Mouse (Mus musculus): Measurements from ENCODE around the gene Treml2.
"Not testable (repeated sequence)": the region's sequence is repeated elsewhere in the genome, so short reads cannot be mapped to it uniquely, and the experiment has no call there.

The Treml2 gene

DNA sequence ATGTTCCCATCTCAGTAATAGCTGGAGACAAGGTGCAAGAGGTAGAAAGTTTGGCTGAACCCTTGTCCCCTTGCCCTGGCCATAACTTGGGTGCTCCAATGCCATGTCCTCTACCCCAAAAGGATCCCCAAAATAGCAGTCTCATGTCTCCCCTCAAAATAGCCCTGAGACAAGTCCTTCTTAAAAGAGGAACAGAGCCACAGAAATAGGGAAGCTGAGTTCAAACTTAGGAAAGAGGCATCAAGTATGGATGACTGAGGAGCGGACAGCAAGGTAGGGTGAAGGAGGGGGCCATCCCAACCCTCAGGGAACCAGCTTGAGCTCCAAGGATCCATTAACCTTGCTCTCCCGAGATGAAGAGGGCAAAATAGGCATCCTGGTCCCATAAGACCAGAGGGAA lies 48.0 kb downstream of the Treml2 start:
- DNase-seq (ENCODE audit: low read depth, low spot score), result no peak

DNA sequence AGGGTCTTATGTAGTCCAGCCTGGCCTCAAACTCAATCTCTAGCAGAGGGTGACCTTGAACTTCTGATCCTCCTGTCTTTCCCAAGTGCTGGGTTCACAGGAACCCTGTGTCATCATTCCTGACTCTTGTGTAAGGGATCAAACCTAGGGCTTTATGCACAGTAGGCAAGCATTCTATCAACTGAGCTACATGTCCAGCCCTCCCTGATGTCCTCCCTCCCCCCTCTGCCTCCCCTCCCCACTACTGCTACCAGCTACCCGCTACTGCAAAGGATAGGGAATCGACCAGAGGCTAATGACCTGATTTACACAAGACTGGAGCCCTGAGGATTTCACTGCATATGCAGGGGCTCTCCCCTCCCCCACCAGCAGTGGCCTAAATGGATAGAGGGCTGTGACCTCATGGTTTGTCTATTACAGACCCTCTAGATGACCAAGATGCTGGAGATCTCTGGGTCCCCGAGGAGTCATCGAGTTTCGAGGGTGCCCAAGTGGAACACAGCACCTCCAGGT lies 51.4 kb downstream of the Treml2 start:
- DNase-seq (ENCODE audit: low read depth, low spot score), result no peak

DNA sequence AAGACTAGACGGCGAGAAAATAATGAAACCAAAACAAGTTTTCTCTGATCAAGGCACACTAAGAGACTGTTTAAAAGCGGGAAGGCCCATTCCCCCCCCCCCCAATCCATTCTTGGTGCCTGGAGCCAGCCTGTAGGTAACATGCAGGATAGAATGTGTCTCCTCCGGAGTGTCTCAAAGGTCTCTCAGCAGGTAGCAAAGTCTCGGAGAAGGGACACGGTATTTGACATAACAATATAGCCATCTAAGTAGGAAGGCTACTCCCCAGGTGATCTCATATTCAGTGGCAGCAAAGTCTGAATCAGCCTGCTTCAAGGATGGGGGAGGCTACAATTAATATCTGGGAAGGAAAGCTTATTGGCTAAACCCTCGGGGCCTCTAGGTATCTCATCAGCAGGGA lies 53.7 kb downstream of the Treml2 start:
- not testable (repeated sequence) for DNase-seq (ENCODE audit: low read depth, low spot score)

DNA sequence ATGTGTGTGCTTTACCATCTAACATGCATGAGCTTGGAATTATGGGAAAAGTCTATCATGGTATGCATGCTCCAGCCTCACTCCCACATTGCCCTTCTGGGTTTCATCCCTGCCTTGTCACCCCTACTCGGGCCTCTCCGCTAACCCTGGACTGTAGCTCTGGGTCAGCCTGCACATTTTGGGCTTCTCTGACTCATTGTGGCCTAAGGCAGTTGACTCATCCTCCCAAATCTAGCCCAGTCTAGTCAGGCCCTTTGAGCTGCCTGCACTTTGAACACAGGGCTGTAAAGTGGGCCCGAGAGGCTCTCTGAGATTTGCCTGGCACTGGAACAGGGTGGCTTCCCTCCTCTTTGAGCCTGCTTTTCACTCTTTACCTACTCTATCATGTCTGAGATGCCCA lies 56.5 kb downstream of the Treml2 start:
- no peak for DNase-seq (ENCODE audit: low read depth, low spot score)

DNA sequence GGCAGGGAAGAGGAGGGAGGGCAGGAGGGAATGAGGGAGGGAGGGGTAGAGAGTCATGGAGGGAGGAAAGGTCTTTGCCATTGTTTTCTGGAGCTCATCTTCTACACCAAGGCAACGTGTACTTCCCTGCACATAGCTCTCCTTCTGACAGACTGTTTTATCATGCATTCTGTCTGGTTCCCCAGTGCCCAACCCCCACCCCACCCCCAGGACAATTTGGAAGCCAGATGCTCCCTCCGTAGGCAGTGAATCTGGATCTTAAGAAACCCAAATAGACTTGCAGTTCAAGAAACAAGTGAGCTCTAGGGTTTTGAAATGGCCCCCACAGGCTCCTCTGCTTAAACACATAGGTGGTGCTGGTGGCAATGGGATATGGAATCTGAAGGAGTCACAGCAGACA lies 58.6 kb downstream of the Treml2 start:
- no peak for DNase-seq (ENCODE audit: low read depth, low spot score)

- no peak for DNase-seq (ENCODE audit: low read depth, low spot score)
Measured at GRCm38 (mm10) chr17:48359616-48360015, 60.3 kb downstream of the Treml2 start, which contains the start of gene Treml1. Treml1 (plus strand) TSS chr17:48359916.

DNA sequence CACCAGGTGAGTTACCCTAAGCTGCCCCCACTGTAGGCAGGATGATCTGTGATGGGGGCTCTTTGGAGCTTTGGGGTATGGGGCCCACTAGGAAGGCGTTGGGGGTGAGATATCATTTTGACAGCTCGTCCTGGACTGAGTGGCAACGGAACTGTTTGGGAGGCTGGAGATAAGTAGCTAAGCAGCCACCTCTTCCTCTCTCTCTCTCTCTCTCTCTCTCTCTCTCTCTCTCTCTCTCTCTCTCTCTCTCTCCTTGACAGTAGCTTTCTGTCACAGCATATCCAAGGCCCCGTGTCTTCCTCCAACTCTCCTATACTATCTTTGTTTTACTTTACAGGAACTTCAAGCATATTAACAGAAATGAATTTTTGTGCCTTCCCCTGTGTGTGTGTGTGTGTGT lies 61.2 kb downstream of the Treml2 start:
- DNase-seq (ENCODE audit: low read depth, low spot score), result no peak

Measured in brain, embryonic 18.5 days (tissue).